Comparison of ENCODE assay signal across 8 mouse cellular contexts in the genomic region with DNA sequence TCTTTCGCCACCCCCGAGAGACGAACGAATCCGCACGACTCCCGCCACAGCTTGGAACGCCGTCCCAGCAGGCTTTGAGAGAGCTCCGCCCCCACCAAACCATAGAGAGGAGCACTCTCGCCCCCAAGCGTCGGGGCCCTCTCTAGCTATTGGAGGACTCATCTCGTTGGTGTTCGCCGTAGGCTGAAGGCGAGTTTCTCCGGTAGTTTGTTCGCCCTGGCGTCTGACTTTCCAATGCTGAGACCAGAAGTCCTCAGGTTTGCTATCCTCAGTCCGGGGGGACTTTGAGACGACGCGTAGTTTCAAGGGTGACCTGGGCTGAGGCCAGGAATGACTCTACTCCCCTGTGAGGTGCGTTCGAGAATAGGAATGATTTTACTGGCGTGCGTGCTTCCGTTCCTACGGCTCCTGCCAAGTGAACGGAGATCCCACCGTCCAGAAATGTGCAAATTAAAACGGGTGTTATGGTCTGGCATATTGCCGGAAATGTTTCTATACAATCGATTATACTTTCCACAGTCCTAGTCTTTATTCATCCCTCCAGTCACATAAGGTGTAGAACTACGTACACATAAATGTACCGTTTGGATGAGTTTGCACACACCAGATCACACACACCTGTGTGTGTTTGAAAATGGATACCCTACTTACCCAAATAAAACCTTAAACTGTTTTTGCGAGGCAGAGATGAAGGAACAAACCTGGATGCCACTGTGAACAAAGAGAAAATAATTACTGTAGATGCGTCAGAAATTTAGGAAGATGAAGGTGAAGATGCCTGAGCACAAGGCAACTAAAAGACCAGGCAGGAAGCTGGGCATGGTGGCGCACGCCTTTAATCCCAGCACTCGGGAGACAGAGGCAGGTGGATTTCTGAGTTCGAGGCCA. TPM values are rescaled to one million over a fixed set of nuclear protein-coding genes. Genes with fewer than 3 reads are reported as not detected.
A peak's percentile ranks its signal among the peaks of the same experiment; 100 is the strongest.
DNase-seq lines count a peak whose midpoint lies in the region; ATAC-seq and TF ChIP-seq lines count a peak whose summit lies in the region.

A gene (minus strand): TSS at position 76 of the 888 bp plus-strand sequence.
A gene (plus strand): TSS at position 169 of the 888 bp plus-strand sequence.

- DNase-seq in 3T3-L1 (ENCODE audit: low read depth, low spot score) = peak; percentile 94
- DNase-seq in adrenal gland, postnatal 4 days (ENCODE audit: low spot score in 2 of 2) = peak; percentile 74 to 80
- DNase-seq in embryonic facial prominence, embryonic 14.5 days (ENCODE audit: low spot score) = peak; percentile 95
- DNase-seq in heart, adult 2 months = peak; percentile 90 to 92
- peak; percentile 83 to 91 for DNase-seq in kidney, adult 8-10 months
- peak; percentile 89 to 92 for DNase-seq in spleen, postnatal 10 days (ENCODE audit: low spot score in 2 of 2)

- peak; percentile 59 for TF ChIP-seq CTCF in heart, adult 2 months (IDR thresholded peaks at IDR 0.05)

- no peaks in the 10 kb centered on the region for H3K36me3 ChIP-seq in embryonic facial prominence, embryonic 14.5 days (ENCODE audit: control insufficient read depth, insufficient read depth, low read length)
- H3K36me3 ChIP-seq in heart, adult 2 months (ENCODE audit: control insufficient read depth, insufficient read depth, low read length) = no peaks in the 10 kb centered on the region
- H3K36me3 ChIP-seq in limb, embryonic 13.5 days = no peaks in the 10 kb centered on the region
- H3K36me3 ChIP-seq in midbrain, embryonic 16.5 days (ENCODE audit: control insufficient read depth, insufficient read depth, low read length) = no peaks in the 10 kb centered on the region

- H3K9ac ChIP-seq in embryonic facial prominence, embryonic 14.5 days (ENCODE audit: low read depth, low read length) = peak within 1 kb of the TSS; percentile 84
- peak within 1 kb of the TSS; percentile 89 for H3K9ac ChIP-seq in heart, adult 2 months (ENCODE audit: low read depth, low read length)
- peak within 1 kb of the TSS; percentile 83 for H3K9ac ChIP-seq in limb, embryonic 13.5 days
- peak within 1 kb of the TSS; percentile 67 for H3K9ac ChIP-seq in midbrain, embryonic 16.5 days (ENCODE audit: low read depth, low read length)

- 5% methylated on average over 35 of the region's 43 CpGs for WGBS in embryonic facial prominence, embryonic 14.5 days
- 2% methylated on average over 43 of the region's 43 CpGs for WGBS in heart, adult 2 months
- WGBS in limb, embryonic 13.5 days = 3% methylated on average over 43 of the region's 43 CpGs
- WGBS in midbrain, embryonic 16.5 days = 3% methylated on average over 43 of the region's 43 CpGs

- H3K4me2 ChIP-seq in embryonic facial prominence, embryonic 14.5 days (ENCODE audit: low read depth, low read length) = peak within 1 kb of the TSS; percentile 85
- peak within 1 kb of the TSS; percentile 70 for H3K4me2 ChIP-seq in limb, embryonic 13.5 days (replicated peaks)
- peak within 1 kb of the TSS; percentile 90 for H3K4me2 ChIP-seq in midbrain, embryonic 16.5 days (ENCODE audit: low read length)

- no peaks in the 10 kb centered on the region for H3K79me2 ChIP-seq in heart, adult 2 months (replicated peaks; ENCODE audit: control insufficient read depth, insufficient read depth, low read length)

- H3K4me3 ChIP-seq in embryonic facial prominence, embryonic 14.5 days (ENCODE audit: low read depth, low read length) = peak within 1 kb of the TSS; percentile 68
- H3K4me3 ChIP-seq in heart, adult 2 months = peak within 1 kb of the TSS; percentile 67
- peak within 1 kb of the TSS; percentile 79 for H3K4me3 ChIP-seq in limb, embryonic 13.5 days
- peak within 1 kb of the TSS; percentile 82 for H3K4me3 ChIP-seq in midbrain, embryonic 16.5 days (ENCODE audit: low read depth, low read length)

- H3K9me3 ChIP-seq in embryonic facial prominence, embryonic 14.5 days (ENCODE audit: control insufficient read depth, low read length) = no peaks in the 10 kb centered on the region
- H3K9me3 ChIP-seq in limb, embryonic 13.5 days = no peaks in the 10 kb centered on the region
- H3K9me3 ChIP-seq in midbrain, embryonic 16.5 days (replicated peaks; ENCODE audit: control insufficient read depth, low read length, poor library complexity, severe bottlenecking) = no peaks in the 10 kb centered on the region

- TF ChIP-seq EP300 in heart, adult 2 months (IDR thresholded peaks at IDR 0.05; ENCODE audit: insufficient read depth, low read depth, low read length) = peak; percentile 49

- intact Hi-C loops in heart, adult 2 months (cut with DNase I) = loop anchor here (2.0 to 10.0 kb wide), 3 partner anchors 64 to 312 kb away; a partner anchor contains a TSS

- no peaks in the 10 kb centered on the region for H3K27me3 ChIP-seq in embryonic facial prominence, embryonic 14.5 days (replicated peaks; ENCODE audit: control insufficient read depth, insufficient read depth, low read length)
- no peaks in the 10 kb centered on the region for H3K27me3 ChIP-seq in heart, adult 2 months (ENCODE audit: control insufficient read depth, insufficient read depth, low read length)
- H3K27me3 ChIP-seq in limb, embryonic 13.5 days = no peaks in the 10 kb centered on the region
- H3K27me3 ChIP-seq in midbrain, embryonic 16.5 days (ENCODE audit: control insufficient read depth, insufficient read depth, low read depth, low read length) = no peaks in the 10 kb centered on the region

- peak within 1 kb of the TSS; percentile 85 for H3K27ac ChIP-seq in embryonic facial prominence, embryonic 14.5 days (replicated peaks; ENCODE audit: low read depth, low read length)
- peak within 1 kb of the TSS; percentile 83 for H3K27ac ChIP-seq in heart, adult 2 months
- H3K27ac ChIP-seq in limb, embryonic 13.5 days = peak within 1 kb of the TSS; percentile 85
- H3K27ac ChIP-seq in midbrain, embryonic 16.5 days (ENCODE audit: low read length) = peak within 1 kb of the TSS; percentile 87

- ATAC-seq in embryonic facial prominence, embryonic 14.5 days (ENCODE audit: low read depth) = peak; percentile 99
- ATAC-seq in limb, embryonic 13.5 days (ENCODE audit: low FRiP score, low read depth) = peak; percentile 98
- peak; percentile 99 for ATAC-seq in midbrain, embryonic 16.5 days

- H3K4me1 ChIP-seq in embryonic facial prominence, embryonic 14.5 days (ENCODE audit: control insufficient read depth, insufficient read depth, low read length) = peaks cover 8% of the 10 kb centered on the region; the same call in 1 of the 2 replicates
- H3K4me1 ChIP-seq in heart, adult 2 months (ENCODE audit: control insufficient read depth, insufficient read depth, low read length) = no peaks in the 10 kb centered on the region
- peaks cover 9% of the 10 kb centered on the region for H3K4me1 ChIP-seq in limb, embryonic 13.5 days
- H3K4me1 ChIP-seq in midbrain, embryonic 16.5 days (ENCODE audit: control insufficient read depth, insufficient read depth, low read length) = peaks cover 9% of the 10 kb centered on the region

- TF ChIP-seq POLR2A in heart, adult 2 months (IDR thresholded peaks at IDR 0.05; ENCODE audit: insufficient read depth, low read depth, low read length) = peak; percentile 68

RNA-seq across cellular contexts. Expression of the first gene that starts in this region (rescaled TPM):
- 1 to 10 TPM; 7.0 to 7.8 TPM for total RNA-seq in adrenal gland, postnatal 4 days (2021)
- polyA plus RNA-seq in embryonic facial prominence, embryonic 14.5 days (2014; fragmentation: Nextera tagmentation; extraction: Ambion mirVana) = 16.8 and 18.8 TPM in 2 replicates
- total RNA-seq in heart, adult 2 months (2021) = under 1 TPM; 0.73 to 0.93 TPM
- 0.53 and 0.91 TPM in 2 replicates for polyA plus RNA-seq in heart, adult 2 months (2012; rRNA removed)
- 24.3 and 26.4 TPM in 2 replicates for polyA plus RNA-seq in limb, embryonic 13.5 days (2015; fragmentation: Nextera tagmentation; extraction: Ambion mirVana)
- polyA plus RNA-seq in midbrain, embryonic 16.5 days (2015; fragmentation: Nextera tagmentation; extraction: Ambion mirVana) = 4.0 and 5.0 TPM in 2 replicates

RNA-seq across cellular contexts. Expression of the second gene that starts in this region (rescaled TPM):
- total RNA-seq in adrenal gland, postnatal 4 days (2021) = 1 to 10 TPM; 5.9 to 6.6 TPM
- 7.7 and 8.1 TPM in 2 replicates for polyA plus RNA-seq in embryonic facial prominence, embryonic 14.5 days (2014; fragmentation: Nextera tagmentation; extraction: Ambion mirVana)
- 1 to 10 TPM; 3.7 to 4.3 TPM for total RNA-seq in heart, adult 2 months (2021)
- polyA plus RNA-seq in heart, adult 2 months (2012; rRNA removed) = 1.1 and 1.6 TPM in 2 replicates
- 9.3 and 10.2 TPM in 2 replicates for polyA plus RNA-seq in limb, embryonic 13.5 days (2015; fragmentation: Nextera tagmentation; extraction: Ambion mirVana)
- polyA plus RNA-seq in midbrain, embryonic 16.5 days (2015; fragmentation: Nextera tagmentation; extraction: Ambion mirVana) = 7.7 and 8.3 TPM in 2 replicates

Comparison
In these comparisons a context has a peak if more than half of its experiments do, and no peak if none do; other contexts are left out.
1. Peak in every context shown above with its lines: DNase-seq, ATAC-seq, H3K4me3 ChIP-seq and H3K27ac ChIP-seq.
2. RNA of the first gene that starts in this region (total RNA-seq): 7.0 to 7.8 TPM in adrenal gland, postnatal 4 days; 0.73 to 0.93 TPM in heart, adult 2 months; every median in the first group is over 4 times any median in the second.